Mouse (Mus musculus) embryo, embryonic 11 days (tissue): Measurements from ENCODE around the gene Serpina3f.

Experiments
- DNase-seq: peaks from one replicate; pipeline ENCODE4 v3.0.0-alpha.2; 2015

Gene Serpina3f

DNA sequence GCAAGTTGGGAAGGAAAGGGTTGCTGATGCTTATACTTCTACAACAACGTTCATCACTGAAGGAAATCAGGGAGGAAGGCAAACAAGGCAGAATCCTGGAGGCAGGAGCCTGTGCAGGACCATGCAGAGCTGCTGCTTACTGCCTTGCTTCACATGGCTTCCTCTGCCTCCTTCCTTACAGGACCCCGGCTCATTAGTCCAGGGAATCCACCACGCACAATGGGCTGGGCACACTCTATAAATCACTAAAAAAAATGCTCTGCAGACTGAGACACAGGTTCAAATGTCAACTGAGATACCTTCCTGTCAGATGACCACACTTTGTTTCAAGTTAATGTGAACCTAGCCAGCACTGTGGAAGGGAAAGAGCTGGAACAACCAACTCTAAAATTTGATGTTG lies 46.7 kb downstream of the Serpina3f start:
- DNase-seq = no peak

GRCm38 (mm10) chr12:104262863-104263262 lies 48.5 kb downstream of the Serpina3f start, which contains the start of gene Serpina3i:
Gene Serpina3i (plus strand): TSS chr12:104263122.
- no peak for DNase-seq

GRCm38 (mm10) chr12:104266374-104266773 lies 52.0 kb downstream of the Serpina3f start:
- DNase-seq = no peak
